Mouse (Mus musculus) heart, adult 8-10 months (tissue): ENCODE measurements at regions not wholly inside any gene's neighbourhood (a gene's known extent, or its start where the extent isn't known, plus 50 kb on each side); places are given as distances from the start of the nearest gene placed in this dataset.
A peak's percentile ranks its signal among the peaks of the same experiment; 100 is the strongest.

Experiments used
- DNase-seq: peaks from one replicate; pipeline ENCODE4 v3.0.0; 2022; ENCODE audit warnings: low spot score

DNA sequence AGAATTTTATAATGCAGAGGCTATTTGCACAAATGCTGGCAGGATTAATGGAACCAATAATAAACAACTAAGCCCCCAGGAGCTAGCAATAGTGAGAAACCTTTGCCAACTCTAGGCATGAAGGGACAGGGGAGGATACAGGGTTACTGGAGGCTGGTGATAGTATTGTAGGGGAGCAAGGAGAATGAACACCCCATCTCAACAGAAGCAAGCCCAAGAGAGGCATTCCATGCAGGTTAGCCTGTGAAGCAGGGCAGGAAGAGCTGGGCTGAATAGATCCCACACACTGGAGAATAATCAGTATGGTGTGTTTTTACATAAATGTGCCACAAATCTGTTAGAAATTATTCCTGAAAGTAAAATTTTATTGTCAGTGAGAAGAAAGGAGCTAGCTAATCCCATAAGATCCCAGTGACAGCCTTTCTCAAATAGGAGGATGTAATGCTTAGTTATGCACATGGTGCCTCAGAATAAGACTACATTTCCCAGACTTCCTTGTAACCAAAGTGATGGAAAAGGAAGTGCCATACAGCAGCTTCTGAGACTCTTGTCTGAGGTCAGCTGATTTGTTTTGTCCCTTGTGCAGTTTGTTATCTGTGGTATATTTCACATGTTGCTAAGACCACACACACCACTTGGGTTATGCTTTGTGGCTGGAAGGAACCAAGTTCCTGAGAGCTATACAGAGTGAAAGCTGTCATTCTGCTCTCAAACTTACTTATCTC is 111.1 kb downstream of the Ccdc71l start:
- no peak for DNase-seq

DNA sequence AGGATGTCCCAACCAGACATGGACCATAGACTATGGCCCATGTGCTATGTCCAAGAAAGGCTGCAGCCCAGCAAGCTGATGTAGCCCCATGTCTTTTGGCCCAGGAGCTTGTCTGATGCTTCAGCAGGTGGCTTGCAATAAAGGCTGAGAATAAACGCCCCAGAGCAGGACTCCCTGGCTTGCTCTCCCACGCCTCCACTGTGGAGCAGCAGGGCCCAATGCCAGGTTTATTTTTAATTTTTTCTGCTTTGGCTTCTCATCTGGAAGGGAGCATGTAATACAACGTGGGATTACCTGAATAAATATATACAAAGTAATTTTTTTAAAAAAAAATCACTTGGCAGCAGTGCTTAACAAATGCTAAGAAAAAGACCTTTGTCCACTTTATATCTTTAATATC is 125.7 kb downstream of the Ccdc71l start:
- no peak for DNase-seq

GRCm38 (mm10) chr12:32508671-32509070 is 130.2 kb downstream of the Ccdc71l start:
- no peak for DNase-seq

DNA sequence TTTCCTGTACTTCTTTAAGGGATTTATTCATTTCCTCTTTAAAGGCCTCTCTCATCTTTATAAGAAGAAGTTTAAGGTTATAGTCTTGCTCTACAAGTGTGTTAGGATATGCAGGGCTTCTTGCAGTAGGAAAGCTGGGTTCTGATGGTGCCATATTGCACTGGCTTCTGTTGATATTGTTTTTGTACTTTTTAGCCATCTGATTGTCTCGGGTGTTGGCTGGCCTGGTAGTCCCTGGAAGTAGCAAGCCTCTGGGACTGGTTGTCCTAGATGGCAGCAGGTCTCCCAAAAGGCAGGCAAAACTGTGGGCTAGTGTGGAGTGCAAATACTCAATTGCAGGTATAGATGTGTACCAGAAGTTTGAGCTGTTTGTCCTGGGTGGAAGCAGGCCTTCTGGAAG is 147.1 kb downstream of the Ccdc71l start:
- no peak for DNase-seq

DNA sequence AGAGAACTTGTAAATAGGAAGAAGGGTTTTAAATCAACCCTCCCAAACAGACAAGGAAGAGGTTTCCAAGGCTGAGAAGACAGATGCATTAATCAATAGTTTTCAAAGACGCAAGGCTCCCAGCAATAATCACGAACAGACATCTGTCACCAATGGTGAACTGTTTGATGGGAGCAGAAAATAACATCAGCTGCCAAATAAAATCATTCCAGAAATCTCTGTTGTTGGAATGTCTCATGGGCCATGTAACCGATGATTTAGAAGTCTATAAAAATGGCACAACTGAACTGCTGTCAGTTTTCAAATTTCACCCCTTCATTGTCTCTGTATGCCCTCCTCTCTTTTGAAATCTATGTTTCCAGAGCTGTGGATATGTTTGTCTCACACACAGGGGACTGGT is 152.7 kb downstream of the Ccdc71l start:
- DNase-seq = no peak

- no peak for DNase-seq
Observed at GRCm38 (mm10) chr12:32533641-32534040, 155.1 kb downstream of the Ccdc71l start.

DNA sequence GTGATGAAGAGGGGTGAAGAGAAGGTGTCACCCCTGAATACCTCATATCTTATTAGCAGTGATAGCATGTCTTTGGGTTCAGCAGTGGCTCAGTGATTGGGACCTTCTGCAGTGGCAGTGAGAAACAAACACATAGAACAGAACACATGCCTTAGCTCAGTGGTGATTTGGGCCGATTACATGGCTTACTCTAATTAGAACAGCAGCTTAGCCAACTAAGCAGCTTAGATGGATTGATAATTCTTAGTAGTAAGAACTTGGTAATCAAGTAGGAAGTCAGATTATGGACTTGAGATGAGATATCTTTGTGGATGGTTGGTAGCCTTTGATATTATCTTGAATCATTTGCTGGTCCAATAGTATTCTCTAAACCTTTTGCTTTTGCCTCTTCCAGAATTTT is 167.0 kb downstream of the Ccdc71l start:
- no peak for DNase-seq

- no peak for DNase-seq
Observed at GRCm38 (mm10) chr12:32546356-32546755, 167.9 kb downstream of the Ccdc71l start.

GRCm38 (mm10) chr12:32553793-32554192 is 175.3 kb downstream of the Ccdc71l start:
- no peak for DNase-seq

DNA sequence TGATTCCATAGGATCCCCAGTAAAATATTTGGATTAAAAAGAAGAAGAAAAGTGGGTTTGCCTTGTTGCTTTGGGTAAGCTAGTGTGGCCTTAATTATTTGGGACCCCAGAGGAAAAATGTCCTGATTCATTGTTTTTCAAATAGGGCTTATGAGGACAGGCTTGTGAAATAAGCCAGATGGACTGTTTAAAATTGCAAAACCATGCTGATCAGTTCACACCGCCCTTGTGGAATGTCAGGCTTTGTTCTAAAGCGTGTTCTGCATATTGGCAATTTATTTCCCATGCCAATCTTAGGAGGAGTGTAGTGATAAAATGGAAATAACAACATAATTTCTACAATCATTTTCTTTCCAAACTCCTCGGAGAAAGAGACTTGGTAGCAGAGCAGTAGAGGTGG is 189.3 kb downstream of the Ccdc71l start:
- no peak for DNase-seq

DNA sequence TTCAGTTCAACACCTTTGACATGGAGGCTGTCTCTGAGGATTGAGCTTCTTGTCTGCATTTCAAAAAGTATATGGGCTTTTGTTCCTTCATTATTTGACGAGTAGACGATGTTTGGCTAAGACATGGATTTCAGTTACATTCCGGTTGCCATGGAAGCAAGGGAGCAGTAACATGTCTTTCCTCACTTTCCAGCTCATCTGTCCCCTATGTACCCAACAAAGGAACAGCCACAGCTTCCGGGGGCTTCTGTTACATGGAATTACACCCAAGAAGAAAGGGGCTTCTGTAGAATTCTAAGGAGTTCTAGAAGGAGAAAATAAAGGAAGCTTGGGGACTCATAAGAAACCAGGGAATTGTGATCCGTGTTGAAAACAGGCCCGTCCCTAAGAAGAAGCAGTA is 202.8 kb downstream of the Ccdc71l start:
- DNase-seq = no peak

GRCm38 (mm10) chr12:32602131-32602815 is 217.1 kb upstream of the Nampt start:
- no peak for DNase-seq

GRCm38 (mm10) chr12:32605353-32605752 is 214.0 kb upstream of the Nampt start:
- DNase-seq = peak; percentile 48

DNA sequence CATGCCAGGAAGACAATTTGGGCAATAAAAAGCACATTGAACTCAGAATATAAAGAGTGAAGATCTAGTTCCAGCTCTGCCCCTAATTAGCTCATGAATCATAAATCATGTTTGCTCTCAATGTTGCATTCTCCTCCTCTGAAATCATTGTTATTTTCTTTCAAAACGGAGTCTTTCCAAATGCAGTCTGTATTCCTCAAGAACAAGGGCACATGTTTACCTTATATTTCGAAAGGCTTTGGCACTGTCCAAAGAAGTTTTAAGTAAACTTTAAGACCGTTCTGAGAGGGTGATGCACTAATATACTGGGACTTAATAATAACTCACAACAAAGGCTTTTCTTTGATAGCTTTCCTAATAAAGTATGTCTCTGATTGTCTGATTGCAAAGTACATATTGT is 204.3 kb upstream of the Nampt start:
- DNase-seq = no peak

DNA sequence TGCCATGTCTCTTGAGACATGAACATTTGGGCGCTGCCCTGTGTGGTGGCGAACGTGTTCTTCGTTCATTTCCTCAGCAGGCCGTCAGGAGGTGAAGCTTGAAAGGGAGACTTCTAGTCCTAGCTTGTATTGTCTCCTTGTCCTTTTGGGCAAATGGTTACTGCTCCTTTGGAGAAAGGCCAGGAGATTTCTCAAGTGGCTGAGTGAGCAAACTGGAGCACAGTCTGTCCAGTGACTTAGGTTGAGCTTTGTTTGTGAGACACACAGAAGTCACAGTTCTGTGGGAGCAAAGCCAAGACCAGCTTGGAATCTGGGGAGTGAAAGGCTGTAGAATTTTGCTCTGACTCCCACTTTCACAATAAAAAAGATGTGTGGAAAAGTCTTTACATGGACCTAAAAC is 203.3 kb upstream of the Nampt start:
- DNase-seq = peak; percentile 41

- DNase-seq = no peak
Observed at GRCm38 (mm10) chr12:32617031-32617430, 202.3 kb upstream of the Nampt start.

DNA sequence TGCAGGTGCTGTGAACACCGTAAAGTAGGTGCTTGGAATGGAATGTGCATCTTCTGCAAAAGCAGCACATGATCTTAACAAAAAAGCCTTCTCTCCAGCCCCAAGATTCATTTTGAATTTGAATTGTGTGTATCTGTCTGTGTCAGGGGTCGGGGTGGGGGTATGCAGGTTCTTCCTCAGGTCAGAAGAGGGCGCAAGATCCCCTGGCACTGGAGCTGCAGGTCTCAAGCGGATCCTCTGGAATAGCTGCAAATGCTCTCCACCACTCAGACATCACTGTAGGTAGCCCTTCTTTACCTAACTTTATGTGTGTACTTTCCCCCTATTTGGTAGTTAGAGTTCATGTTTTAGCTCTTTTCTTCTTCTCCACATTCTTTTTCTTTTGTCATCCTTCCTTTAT is 199.5 kb upstream of the Nampt start:
- DNase-seq = no peak

DNA sequence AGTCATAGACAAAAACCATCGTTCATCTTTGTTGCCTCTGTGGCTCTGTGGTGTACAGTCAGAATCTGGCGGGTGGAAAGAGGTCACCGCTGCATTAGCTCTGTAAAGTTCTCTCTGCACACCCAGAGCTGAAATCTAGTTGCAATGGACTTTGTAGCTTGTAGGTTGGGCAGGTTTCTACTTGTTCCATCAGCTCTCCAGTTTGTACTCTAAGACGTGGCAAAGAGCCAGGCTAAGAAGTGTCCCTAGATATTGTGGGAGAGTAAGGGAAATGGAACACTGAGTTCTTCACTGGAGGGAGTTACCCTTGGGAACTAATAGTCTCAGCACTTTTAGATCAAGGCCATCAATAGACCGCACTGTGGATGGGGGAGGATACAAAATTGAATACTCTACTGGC is 197.6 kb upstream of the Nampt start:
- DNase-seq = no peak

GRCm38 (mm10) chr12:32628552-32628951 is 190.8 kb upstream of the Nampt start:
- no peak for DNase-seq

DNA sequence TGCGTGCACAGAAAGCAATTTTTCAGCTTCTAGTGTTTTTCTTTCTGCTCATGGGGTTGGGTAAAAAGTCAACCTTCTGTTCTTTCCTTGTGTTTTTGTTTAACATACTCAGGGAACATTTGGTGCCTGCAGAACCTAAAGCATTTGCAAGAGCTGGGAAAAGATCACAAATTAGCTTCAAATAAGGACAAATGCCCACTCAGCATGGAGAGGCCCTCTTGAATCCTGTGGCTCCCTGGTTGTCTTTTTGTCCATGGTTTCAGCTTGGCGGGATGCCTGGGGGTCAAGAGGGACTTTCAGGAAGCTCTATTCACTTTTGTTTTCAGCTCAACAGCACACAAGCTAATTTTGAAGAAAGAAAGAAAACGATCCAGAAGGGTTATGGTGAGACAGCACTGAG is 186.4 kb upstream of the Nampt start:
- no peak for DNase-seq

DNA sequence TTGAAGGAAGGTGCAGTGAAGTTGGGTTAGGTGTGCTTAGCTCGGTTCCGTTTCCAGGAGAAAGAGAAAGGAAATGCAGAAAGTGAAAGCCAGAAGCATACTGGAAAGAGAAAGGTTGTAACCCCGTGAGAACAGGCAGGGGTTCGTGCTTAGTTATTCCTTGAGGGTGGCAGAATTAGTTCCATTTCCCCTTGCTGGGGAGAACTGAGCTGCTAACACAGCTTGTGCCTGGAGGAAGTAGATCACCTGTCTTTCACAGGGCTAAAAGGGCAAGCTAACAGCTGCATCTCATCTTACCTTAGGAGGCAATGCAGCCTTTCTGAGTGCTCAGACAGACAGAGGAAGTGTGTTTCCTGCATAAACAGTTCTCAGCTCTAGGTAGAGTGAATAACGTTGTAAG is 184.3 kb upstream of the Nampt start:
- DNase-seq = no peak

GRCm38 (mm10) chr12:32637400-32638100 is 181.8 kb upstream of the Nampt start:
- DNase-seq = peak; percentile 69

DNA sequence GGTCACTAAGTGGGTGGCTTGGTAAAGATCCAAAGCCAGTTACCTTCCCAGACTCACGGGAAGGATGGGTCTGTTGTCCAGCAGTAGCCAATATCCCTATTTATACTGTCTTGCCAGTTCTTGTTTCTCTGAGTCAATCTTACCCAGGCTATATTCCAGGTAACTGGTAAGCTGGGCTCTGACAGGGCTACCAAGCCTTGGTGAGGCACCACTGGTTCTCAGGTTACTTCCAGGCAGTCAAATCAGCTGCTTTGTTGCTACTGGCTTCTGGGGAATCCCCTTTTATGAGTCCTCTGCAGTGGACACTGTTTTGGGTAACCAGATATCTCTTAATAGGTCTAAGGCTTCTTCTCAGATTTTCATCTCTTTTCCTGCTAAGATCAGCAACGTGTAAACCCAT is 178.8 kb upstream of the Nampt start:
- DNase-seq = no peak
